Mouse (Mus musculus) kidney, adult 18-20 months (tissue): ENCODE results near the gene Hist1h4f.

Experiments used
- DNase-seq: peaks from one replicate; pipeline ENCODE4 v3.0.0; 2021

Hist1h4f gene

DNA sequence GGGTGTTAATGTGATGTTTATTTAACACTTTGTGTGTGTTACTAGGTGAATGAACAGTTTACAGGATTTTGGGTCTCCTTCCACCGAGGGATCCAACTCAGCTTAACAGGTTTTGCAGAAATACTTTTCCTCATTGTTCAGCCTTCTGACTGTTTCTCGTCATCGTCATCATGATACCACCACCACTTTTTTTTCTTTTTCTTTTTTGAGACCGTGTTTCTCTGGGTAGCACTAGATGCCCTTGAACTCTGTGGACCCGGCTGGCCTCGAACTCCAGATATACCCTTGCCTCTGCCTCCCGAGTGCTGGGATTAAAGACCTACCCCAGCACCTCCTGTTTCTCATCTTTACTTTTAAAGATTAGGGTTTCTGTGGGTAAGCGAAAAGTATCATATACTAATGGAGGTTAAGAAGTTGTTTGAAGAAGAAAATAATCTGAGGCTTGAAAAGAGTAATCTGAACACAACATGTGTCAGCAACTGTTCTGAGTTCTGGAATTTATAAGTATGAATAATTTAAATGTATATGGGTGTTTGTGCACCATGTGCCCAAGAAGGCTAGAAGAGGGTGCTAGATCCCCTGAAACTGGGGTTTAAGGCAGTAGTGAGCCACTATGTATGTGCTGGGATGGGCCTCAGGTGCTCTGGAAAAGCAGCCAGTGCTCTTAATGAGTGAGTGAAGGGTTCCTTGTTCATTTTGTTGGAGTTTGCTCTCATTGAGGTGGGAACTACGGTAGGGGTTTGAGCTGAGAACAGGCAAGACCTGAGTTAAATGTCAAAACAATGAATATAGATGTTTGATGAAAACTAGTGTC is 19.0 kb downstream of the Hist1h4f start:
- DNase-seq = no peak

DNA sequence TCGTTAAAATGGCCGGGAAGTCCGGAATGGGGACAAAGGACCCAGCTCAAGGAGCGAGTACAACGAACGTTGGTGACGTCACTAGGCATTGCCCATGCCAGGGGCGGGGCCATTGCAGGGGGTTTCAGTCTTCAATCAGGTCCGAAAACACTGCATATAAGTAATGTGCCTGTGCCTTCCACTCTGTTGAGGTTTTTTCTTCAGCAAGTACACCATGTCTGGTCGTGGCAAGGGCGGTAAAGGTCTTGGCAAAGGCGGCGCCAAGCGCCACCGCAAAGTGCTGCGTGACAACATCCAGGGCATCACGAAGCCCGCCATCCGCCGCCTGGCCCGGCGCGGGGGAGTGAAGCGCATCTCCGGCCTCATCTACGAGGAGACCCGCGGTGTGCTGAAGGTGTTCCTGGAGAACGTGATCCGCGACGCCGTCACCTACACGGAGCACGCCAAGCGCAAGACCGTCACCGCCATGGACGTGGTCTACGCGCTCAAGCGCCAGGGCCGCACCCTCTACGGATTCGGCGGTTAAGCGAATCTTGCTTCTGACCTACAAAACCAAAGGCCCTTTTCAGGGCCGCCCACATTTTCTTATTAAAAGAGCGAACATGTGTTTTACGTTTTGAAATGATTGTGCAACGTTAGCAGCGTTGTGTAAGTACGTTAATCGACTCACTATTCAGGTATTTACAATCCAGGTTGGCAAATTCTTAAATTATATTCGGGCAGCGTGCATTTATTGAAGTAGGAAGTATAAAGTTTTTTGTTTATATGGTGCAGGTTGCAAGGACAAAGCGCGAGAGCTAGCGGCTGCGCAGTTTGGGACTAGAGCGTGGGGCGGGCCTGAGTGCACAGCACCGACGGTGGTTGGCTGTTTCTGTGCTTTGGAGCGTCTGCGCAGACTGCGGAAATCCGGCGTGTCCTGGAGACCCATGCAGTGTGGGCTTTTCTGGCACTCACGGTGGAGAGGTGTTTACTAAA is 20.3 kb downstream of the Hist1h4f start, which contains the start of gene Hist1h4h:
TSS of gene Hist1h4h (plus strand) at position 150 of the 975 bp plus-strand sequence.
- DNase-seq = peak; percentile 94

DNA sequence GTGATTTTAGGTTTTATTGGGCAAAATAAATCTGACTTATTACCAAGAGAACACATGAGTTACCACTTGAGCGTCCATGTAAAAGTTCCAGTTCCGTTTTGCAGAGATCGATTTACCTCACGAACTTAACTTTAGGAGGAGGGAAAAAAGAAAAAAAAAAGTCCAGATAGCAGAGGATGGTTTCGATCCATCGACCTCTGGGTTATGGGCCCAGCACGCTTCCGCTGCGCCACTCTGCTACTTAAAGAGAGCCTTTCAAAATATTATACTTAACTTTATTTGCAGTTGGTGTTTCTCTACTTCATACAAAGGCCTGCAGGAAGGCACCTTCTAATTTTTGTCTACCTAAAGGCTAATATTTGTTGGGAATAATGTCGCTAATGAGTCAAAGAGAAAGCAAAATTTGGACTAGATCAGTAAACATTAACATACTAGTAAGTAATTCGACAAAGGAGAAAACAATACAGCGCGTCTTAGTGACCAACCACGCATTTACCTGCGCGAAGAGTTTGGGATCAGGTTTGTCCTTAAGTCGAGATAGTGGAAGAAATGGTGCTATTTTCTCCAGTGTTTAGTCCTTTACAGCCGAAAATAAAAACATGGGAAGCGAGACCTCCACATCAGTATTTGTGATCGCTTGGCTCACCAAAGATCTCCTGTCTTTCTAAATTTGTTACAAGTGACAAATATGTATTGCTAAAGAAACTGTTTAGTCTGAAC is 21.1 kb downstream of the Hist1h4f start:
- DNase-seq = peak; percentile 65

DNA sequence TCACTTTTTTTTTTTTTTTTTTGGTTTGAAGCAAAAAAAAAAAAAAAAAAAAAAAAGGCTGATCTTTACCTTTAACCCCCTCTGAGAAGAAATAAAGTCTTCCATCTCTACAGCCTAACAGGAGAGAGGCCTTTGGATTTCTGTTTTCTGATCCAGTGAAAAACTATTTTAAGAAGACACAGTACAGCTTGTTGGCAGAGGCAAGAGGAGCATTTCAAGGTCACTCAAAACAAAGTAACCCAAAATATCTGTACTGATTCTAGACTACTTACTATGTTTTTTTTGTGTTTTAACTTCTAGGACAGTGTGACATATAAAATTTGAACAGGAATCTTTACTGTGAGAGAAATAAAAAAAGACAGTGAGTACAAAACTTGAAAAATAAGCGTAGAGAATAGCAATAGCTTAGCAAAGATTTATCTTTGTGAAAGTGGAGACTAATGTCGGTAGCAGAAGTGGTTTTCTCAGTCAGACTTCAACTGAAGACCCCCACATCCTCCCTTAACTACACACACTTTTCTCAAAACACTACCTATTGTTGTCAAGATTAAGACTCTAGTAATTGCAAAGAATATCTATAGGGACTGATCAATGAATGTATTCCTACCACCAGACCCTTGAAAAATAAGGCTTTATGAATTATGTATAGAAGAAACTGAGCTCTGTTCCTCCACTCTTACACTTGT is 21.8 kb downstream of the Hist1h4f start:
- no peak for DNase-seq

DNA sequence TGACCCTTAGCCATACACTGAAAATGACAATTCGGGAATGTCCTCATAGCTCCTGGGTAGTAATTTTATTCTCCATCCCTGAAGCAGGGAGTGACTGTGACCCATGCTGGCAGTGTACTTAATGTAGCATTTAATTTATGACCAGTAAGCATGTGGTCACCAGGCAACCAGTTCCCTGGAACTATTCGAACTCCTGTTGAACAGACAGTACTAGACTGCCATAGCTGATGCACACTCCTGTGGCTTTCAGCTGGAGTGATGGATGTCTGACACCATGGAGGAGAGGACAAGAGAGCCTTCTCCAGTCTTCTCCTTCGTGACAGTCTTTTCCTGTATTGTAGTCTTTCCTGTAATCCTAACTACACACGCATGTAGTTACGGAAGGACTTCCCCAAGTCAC is 22.4 kb downstream of the Hist1h4f start:
- no peak for DNase-seq

DNA sequence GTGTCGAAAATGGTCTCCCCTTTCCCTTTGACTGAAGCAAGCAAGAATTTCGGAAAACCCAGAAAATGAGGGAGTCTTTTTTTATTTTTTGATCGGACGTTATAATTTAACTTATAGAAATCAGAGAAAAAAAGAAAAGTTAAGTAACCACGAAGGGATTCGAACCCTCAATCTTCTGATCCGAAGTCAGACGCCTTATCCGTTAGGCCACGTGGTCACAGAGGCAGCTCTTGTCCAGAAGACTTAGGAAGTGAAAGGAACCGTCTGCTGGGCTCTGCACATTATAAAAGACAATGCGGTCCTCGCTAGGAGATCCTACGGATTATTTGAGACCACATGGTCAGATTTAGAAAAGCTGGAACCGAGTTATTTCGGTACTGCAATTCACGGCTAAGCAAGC is 25.1 kb downstream of the Hist1h4f start:
- DNase-seq = peak; percentile 92

DNA sequence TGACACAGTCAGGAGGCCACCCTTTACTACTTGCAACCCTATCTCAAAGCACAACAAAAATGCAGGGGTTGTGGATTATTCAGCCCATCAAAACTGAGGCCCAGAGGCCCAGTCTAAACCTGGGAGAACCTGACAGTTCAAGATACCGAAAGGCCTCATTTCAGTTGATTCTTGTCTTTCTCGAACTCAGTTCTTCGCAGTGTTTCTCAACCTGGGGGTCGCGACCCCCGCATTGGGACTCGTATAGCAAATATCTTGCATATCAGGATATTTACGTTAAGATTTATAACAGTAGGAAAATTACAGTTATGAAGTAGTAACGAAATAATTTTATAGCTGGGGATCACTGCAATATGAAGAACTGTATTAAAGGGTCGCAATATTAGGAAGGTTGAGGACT is 25.5 kb downstream of the Hist1h4f start:
- no peak for DNase-seq

DNA sequence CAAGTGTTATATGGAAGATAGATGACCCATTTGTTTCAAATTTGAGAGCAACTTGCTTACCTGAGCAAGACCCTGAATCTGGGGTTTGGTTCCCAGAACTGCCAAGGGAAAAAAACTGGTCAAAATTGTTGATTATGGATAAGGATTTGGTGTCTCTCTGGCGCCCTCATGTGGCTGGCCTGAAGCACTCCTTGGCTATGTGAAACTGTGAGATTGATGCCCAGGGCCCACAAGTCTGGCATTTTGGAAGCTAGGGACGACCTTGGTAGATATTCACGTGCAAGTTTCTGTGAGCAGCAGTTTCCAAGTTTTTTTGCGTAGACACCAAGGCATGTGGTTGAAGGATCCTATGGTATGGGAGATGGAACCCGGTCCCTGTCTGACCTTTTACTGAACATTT is 26.8 kb downstream of the Hist1h4f start:
- peak; percentile 65 for DNase-seq

DNA sequence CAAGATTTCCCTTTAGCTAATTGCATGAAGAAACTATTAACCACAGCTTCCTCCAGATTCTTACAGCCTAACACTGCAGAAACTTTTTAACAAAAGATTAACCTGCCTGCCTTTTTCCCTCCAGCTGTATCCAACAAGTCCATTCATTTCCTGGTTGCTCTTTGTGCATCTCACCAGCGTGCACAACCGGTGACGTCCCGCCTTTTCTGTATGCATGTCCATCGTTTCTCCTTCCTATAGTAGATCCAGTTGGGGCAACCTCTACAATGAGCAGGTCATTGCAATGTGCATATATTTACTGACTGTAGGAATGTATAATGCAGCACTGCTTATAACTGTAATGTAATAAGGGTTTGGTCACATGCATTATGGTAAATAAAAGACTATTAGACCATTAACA is 27.5 kb downstream of the Hist1h4f start:
- DNase-seq = no peak

DNA sequence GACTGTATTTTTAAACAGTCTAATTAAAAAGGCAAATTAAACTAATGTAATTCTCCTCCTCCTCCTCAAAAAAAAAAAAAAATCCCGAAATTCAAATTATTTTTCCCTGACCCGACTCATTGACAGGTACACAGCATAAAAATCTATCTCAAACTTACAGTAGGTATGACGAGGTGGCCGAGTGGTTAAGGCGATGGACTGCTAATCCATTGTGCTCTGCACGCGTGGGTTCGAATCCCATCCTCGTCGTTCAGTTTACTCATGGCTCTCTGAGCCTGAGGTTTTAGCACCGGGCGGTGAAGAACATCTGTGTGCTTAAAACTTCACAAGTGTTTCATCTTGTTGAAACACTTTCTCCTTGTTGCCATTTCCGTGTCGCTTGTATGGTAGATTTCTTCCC is 29.7 kb downstream of the Hist1h4f start:
- peak; percentile 81 for DNase-seq

DNA sequence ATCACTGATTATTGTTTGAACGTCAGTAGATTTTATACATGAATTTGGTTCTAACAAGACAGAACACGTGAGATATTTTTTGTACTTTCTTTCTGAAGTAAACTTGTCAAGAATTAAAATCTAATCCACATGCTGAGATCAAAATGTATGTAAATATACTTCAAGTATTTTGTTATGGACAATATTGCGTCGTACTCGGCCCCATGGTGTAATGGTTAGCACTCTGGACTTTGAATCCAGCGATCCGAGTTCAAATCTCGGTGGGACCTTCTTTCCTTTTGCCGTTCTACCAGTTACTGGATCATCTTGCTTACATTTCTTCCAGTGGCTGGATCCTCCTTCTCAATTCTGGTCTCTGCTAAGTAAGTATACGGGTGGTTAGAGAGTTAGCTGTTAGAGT is 32.0 kb downstream of the Hist1h4f start:
- peak; percentile 83 for DNase-seq

DNA sequence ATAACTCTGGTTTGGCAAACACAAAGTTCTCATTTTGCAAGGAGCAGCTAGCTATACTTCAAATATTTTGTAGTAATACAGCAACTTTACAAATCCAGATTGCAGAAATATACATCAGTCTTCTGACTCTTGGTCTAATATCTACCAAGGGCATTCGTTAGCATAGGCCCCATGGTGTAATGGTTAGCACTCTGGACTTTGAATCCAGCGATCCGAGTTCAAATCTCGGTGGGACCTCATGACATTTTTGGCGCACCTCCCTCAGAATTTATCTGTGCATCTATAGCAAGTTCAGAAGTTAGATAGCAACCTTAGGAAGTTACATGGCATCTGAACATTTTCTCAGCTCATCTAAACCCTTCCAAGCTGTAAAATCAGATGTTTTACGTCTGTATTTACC is 32.6 kb downstream of the Hist1h4f start:
- peak; percentile 82 for DNase-seq

DNA sequence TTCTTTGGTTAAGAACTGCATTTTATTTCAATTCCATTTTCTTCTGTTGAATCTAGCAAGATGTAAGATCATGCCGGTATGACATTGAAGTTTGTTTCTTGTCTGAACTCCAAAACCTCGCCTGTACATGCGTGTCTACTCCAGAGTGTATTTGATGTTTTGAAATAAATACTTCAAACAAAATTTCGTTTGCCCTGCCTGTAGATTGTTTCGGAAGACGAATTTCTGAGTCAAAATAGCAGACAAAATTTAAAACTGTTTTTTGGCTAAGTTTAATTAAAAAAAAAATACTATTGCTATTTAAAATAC is 33.2 kb downstream of the Hist1h4f start:
- DNase-seq = no peak

DNA sequence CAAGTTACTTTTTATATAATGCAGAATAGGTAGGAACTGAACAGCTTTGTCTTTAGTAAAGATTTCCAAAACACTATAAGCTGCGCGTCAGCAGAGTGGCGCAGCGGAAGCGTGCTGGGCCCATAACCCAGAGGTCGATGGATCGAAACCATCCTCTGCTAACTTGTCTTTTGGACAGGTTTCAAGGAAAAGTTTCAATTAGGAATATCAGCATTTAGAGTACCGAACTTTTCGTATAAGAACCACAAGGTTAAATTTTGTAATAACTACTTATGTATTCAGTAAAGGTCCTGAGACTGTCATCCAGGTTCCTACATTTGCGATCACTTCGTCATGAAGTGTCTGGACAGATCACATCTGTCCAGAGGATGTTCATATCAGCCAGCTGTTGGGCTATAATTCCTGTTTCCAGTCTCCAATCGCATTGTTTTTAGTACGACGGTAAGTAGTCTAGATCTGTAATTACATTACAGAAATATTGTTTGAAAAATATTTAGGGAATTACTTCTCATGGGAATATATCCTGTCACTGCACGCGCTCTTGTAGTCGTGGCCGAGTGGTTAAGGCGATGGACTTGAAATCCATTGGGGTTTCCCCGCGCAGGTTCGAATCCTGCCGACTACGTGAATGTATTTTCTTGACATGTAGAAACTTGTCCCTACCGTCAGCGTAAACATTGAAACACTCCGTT is 33.7 kb downstream of the Hist1h4f start:
- DNase-seq = peak; percentile 94

DNA sequence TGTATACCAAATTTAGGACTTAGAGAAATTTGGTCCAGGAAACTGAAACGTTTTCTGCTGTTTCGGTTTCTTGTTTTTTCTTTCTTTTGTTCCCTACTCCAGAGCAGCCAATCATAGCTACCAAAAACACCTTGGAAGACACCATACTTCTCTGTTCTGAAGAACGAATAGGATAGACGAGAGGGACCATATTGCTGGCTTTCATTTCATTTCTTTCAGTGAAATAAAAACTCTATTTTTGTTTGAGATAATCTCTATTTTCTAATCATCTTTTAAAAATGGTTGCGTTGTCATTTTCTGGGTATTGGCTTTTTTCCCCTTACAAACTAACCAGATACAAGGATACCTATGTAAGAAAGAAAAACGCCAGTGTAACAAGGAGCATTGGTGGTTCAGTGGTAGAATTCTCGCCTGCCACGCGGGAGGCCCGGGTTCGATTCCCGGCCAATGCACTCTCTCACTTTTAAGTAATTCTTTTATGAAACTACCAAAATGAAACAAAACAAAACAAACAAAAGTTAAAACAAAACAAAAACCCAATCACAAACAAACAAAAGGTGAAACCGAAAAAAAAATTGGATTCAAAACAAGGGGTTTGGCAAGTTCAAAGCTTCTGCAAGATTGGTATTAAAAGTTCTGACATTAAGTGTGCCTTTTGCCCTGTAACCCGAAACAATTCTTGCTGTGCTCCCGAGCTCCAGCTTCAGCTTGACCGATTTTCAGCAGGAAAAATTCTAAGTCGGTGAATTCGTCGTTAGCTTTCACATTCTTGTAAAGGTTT is 34.4 kb downstream of the Hist1h4f start:
- peak; percentile 90 for DNase-seq

DNA sequence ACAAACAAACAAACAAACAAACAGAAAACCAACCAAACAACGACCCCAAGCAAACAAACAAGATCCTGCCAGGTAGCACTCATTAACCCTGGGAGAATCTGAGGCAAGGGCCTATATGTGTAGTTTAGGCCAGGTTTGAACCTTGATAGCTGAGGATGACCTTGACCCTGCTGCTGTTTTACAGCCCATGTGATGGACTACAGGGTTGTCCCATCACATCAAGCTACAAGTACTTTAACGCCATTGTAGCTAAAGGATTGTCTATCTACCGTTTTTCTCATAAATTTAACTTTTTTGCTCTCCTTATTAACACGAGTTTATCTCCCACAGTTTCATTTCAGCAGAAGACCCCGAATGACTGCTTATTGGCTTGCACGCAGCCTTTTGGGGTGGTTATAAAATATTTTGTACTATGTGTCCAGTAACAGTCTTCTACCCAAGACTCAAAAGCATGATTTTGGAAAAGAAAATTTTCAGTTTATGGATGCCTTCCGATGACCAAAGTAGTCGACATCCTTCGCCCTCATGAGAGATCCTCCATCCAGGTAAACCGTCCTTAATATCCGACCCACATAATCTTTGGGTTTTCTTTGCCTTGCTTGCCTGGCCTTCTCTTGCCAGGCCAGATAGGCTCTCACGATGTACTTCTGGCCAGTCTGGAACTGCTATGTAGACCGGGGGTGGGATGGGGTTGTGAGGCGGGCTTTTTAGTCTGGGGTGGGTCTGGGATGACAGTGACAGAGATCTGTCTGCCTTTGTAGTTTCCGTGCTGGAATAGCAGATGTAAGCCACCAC is 35.4 kb downstream of the Hist1h4f start:
- no peak for DNase-seq

DNA sequence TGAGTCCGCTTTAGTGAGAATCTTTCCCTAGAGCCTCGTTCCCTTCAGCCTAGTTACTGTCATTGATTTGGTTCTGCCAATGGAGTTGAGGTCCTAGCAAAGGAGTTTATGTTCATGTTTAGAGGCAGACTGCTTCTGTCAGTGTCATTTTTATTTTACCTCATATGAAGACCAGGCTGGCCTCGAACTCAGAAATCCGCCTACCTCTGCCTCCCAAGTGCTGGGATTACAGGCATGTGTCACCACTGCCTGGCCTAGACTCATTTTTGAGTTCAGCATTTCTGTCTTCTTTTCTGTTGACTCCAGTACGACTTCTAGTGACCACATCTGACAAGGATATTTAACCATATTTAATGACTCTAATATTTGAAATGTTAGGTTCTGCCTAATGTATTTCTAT is 36.2 kb downstream of the Hist1h4f start:
- DNase-seq = no peak

DNA sequence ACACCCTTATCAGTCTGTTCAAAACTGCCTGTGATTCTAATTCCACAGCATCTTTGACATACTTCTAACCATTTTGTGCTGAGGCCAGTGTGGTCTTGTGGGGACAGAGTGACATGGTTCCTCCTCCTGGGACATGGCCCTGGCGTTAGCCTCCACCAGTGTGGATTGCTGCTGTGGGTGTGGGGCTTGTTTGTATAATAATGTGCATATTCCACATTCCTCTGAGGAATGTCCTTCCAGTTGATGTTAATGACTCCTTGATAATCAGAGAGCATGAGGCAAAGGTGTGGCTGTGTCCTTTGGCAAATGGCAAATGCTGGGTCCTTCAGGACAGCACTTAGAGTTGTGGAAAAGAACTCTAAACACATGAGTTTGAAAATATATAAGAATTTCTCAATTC is 37.9 kb downstream of the Hist1h4f start:
- no peak for DNase-seq

DNA sequence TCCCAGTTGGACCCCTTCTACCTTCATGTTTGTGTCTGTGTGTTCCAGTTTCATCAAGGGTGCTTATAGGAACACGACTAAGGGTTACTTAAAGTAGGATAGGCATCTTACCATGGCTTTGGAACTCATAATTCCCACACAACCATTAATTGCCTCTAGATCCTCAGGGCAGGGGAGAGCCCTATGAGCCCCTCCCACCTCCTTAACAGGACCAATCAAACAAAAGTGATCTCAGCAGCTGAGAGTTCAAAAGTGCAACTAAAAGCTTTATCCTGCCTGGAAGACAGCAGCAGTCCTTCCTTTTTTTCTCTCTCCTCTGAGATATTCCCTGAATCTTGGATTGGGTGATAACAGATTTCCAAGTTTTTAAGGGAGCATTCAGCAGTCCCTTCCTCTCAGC is 41.3 kb downstream of the Hist1h4f start:
- no peak for DNase-seq

DNA sequence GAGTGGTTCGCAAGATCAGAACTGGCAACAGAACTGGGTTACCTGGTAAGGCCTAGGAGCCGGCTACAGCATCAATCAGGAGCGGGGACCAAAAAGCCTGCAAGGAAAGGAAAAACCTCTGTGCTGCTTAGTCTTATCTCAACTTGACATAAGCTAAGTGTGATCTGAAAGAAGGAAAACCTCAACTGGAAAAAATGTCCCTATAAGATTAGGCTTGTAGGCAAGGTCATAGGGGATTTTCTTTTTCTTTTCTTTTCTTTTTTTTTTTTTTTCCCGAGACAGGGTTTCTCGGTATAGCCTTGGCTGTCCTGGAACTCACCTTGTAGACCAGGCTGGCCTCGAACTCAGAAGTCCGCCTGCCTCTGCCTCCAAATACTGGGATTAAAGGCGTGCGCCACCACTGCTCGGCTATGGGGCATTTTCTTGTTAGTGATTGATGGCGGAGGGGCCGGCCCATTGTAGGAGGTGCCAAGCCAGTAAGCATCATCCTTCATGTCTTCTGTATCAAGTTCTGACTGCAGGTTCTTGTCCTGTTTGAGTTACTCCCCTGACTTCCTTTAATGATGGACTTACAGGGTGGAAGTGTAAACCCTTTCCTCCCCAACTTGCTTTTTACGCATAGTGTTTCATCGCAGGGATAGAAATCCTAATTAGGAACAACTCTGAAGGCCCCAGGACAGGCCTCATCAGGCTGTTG is 44.5 kb downstream of the Hist1h4f start:
- no peak for DNase-seq
